Mouse (Mus musculus): Measurements from ENCODE around the gene Wsb2. TPM values are rescaled to one million over a fixed set of nuclear protein-coding genes. Genes with fewer than 3 reads are reported as not detected.
A peak's percentile ranks its signal among the peaks of the same experiment; 100 is the strongest.
"Not testable (repeated sequence)": the region's sequence is repeated elsewhere in the genome, so short reads cannot be mapped to it uniquely, and the experiment has no call there.

The Wsb2 gene
- polyA plus RNA-seq, 1 experiment from 2014 or later, result 79.6 TPM

- H3K4me3 ChIP-seq; DNase-seq (ENCODE audit: low spot score); H3K27ac ChIP-seq; H3K36me3 ChIP-seq; H3K27me3 ChIP-seq (ENCODE audit: insufficient read depth, poor library complexity, severe bottlenecking); H3K4me1 ChIP-seq; H3K9me3 ChIP-seq: not testable (repeated sequence)
- 90% methylated on average over 2 of the region's 2 CpGs for WGBS
Measured at GRCm38 (mm10) chr5:117404671-117405070, 47.6 kb downstream of the Wsb2 start.

GRCm38 (mm10) chr5:117408216-117408615 is 51.1 kb downstream of the Wsb2 start:
- peaks cover 37% of the 10 kb centered on the region for H3K27me3 ChIP-seq (ENCODE audit: insufficient read depth, poor library complexity, severe bottlenecking)
- H3K9me3 ChIP-seq, result no peaks in the 10 kb centered on the region
- DNase-seq (ENCODE audit: low spot score), result no peak
- no peaks in the 10 kb centered on the region for H3K4me1 ChIP-seq
- no peak overlapping the region for H3K27ac ChIP-seq
- H3K4me3 ChIP-seq, result no peak overlapping the region
- no peaks in the 10 kb centered on the region for H3K36me3 ChIP-seq
- 62% methylated on average over 4 of the region's 4 CpGs for WGBS

- DNase-seq (ENCODE audit: low spot score), result no peak
- Histone ChIP-seq H3K4me1 (peaks cover 8% of the 10 kb centered on the region; the same call in 1 of the 2 replicates), H3K9me3 (no peaks in the 10 kb centered on the region), H3K4me3 (no peak overlapping the region), H3K36me3 (no peaks in the 10 kb centered on the region), H3K27ac (no peak overlapping the region), H3K27me3 (ENCODE audit: insufficient read depth, poor library complexity, severe bottlenecking) (peaks cover 49% of the 10 kb centered on the region)
- 47% methylated on average over 6 of the region's 6 CpGs for WGBS
Measured at GRCm38 (mm10) chr5:117409369-117409768, 52.3 kb downstream of the Wsb2 start.

GRCm38 (mm10) chr5:117413507-117414501 is 56.7 kb downstream of the Wsb2 start, which contains the start of gene Ksr2:
Ksr2 (plus strand) TSS chr5:117414000.
- under 1% methylated on average over 84 of the region's 89 CpGs for WGBS
- no peak for DNase-seq (ENCODE audit: low spot score)
- Histone ChIP-seq H3K27me3 (ENCODE audit: insufficient read depth, poor library complexity, severe bottlenecking) (peaks cover 83% of the 10 kb centered on the region), H3K4me1 (peaks cover 15% of the 10 kb centered on the region; the same call in 1 of the 2 replicates), H3K36me3 (no peaks in the 10 kb centered on the region), H3K9me3 (no peaks in the 10 kb centered on the region), H3K27ac (peak within 1 kb of the TSS; percentile 76), H3K4me3 (peak within 1 kb of the TSS; percentile 79)

GRCm38 (mm10) chr5:117414611-117415010 is 57.5 kb downstream of the Wsb2 start:
- WGBS, result 2% methylated on average over 10 of the region's 10 CpGs
- peak overlapping the region; percentile 79 for H3K4me3 ChIP-seq
- no peak for DNase-seq (ENCODE audit: low spot score)
- H3K27ac ChIP-seq, result no peak overlapping the region
- H3K27me3 ChIP-seq (ENCODE audit: insufficient read depth, poor library complexity, severe bottlenecking), result peaks cover 82% of the 10 kb centered on the region
- H3K36me3 ChIP-seq, result no peaks in the 10 kb centered on the region
- H3K9me3 ChIP-seq, result no peaks in the 10 kb centered on the region
- H3K4me1 ChIP-seq, result peaks cover 15% of the 10 kb centered on the region; the same call in 1 of the 2 replicates

GRCm38 (mm10) chr5:117415011-117415912 is 58.2 kb downstream of the Wsb2 start:
- 30% methylated on average over 19 of the region's 19 CpGs for WGBS

GRCm38 (mm10) chr5:117417442-117417841 is 60.3 kb downstream of the Wsb2 start:
- Histone ChIP-seq H3K27ac (no peak overlapping the region), H3K9me3 (no peaks in the 10 kb centered on the region), H3K4me1 (peaks cover 15% of the 10 kb centered on the region; the same call in 1 of the 2 replicates), H3K4me3 (no peak overlapping the region), H3K36me3 (no peaks in the 10 kb centered on the region), H3K27me3 (ENCODE audit: insufficient read depth, poor library complexity, severe bottlenecking) (peaks cover 54% of the 10 kb centered on the region)
- DNase-seq (ENCODE audit: low spot score), result no peak
- WGBS, result 71% methylated on average over 2 of the region's 2 CpGs

More at GRCm38 (mm10) chr5:117415011-117415912, 58.2 kb downstream of the Wsb2 start:
- Histone ChIP-seq H3K27ac (no peak overlapping the region), H3K9me3 (no peaks in the 10 kb centered on the region), H3K4me1 (peaks cover 15% of the 10 kb centered on the region; the same call in 1 of the 2 replicates), H3K36me3 (no peaks in the 10 kb centered on the region), H3K27me3 (ENCODE audit: insufficient read depth, poor library complexity, severe bottlenecking) (peaks cover 76% of the 10 kb centered on the region), H3K4me3 (no peak overlapping the region)
- DNase-seq (ENCODE audit: low spot score), result no peak

Other genes with a start within 250 kb of the Wsb2 start
- gene Suds3, start 241.2 kb upstream of the Wsb2 start, polyA plus RNA-seq (2016; fragmentation: Nextera tagmentation; extraction: Ambion mirVana), result 54.8 and 76.3 TPM in 2 replicates
- 12.2 and 18.6 TPM in 2 replicates for gene Taok3, start 237.2 kb upstream of the Wsb2 start, polyA plus RNA-seq (2016; fragmentation: Nextera tagmentation; extraction: Ambion mirVana)
- gene Pebp1, start 69.7 kb upstream of the Wsb2 start, polyA plus RNA-seq (2016; fragmentation: Nextera tagmentation; extraction: Ambion mirVana), result 614 and 687 TPM in 2 replicates
- gene Vsig10, start 38.2 kb upstream of the Wsb2 start, polyA plus RNA-seq (2016; fragmentation: Nextera tagmentation; extraction: Ambion mirVana), result 5.4 and 5.8 TPM in 2 replicates
- 91.6 and 105 TPM in 2 replicates for gene Rfc5, start 31.7 kb downstream of the Wsb2 start, polyA plus RNA-seq (2016; fragmentation: Nextera tagmentation; extraction: Ambion mirVana)
- 0.09 and 0.11 TPM in 2 replicates for gene Ksr2, start 56.7 kb downstream of the Wsb2 start, polyA plus RNA-seq (2016; fragmentation: Nextera tagmentation; extraction: Ambion mirVana)

Data from heart, embryonic 10.5 days (tissue).